Mouse (Mus musculus) intestine, embryonic 16.5 days (tissue): ENCODE results near the gene Brcc3. TPM values are rescaled to one million over a fixed set of nuclear protein-coding genes. Genes with fewer than 3 reads are reported as not detected.
A peak's percentile ranks its signal among the peaks of the same experiment; 100 is the strongest.

ENCODE experiments used
- ATAC-seq: fragments of 200-750 bp; cut with Nextera tagmentation; 2 replicates; pipeline ENCODE4 v1.8.0; 2017; ENCODE audit warnings: moderate TSS enrichment, moderate library complexity
- H3K27ac ChIP-seq: fragments of 300-500 bp; sonication (generic); 2 replicates; pipeline ENCODE4 v1.5.1; 2014; ENCODE audit warnings: mild to moderate bottlenecking, low read length
- H3K27me3 ChIP-seq: fragments of 300-500 bp; sonication (generic); replicated peaks from 2 replicates; pipeline ENCODE4 v1.6.1; 2014; ENCODE audit warnings: low read length, control low read depth, mixed read lengths; ENCODE audit not compliant: control insufficient read depth, insufficient read depth
- H3K36me3 ChIP-seq: fragments of 300-500 bp; sonication (generic); 2 replicates; pipeline ENCODE4 v1.6.1; 2014; ENCODE audit warnings: low read length, control low read depth; ENCODE audit not compliant: control insufficient read depth, insufficient read depth
- H3K4me1 ChIP-seq: fragments of 300-500 bp; sonication (generic); 2 replicates; pipeline ENCODE4 v1.6.1; 2014; ENCODE audit warnings: low read length, control low read depth, mixed read lengths; ENCODE audit not compliant: control insufficient read depth, insufficient read depth
- H3K4me2 ChIP-seq: fragments of 300-500 bp; sonication (generic); 2 replicates; pipeline ENCODE4 v1.6.1; 2014; ENCODE audit warnings: low read depth, low read length, control low read depth
- H3K4me3 ChIP-seq: fragments of 300-500 bp; sonication (generic); 2 replicates; pipeline ENCODE4 v1.5.1; 2014; ENCODE audit warnings: mild to moderate bottlenecking, low read length
- H3K9ac ChIP-seq: fragments of 300-500 bp; sonication (generic); 2 replicates; pipeline ENCODE4 v1.6.1; 2014; ENCODE audit warnings: low read depth, low read length
- H3K9me3 ChIP-seq: fragments of 300-500 bp; sonication (generic); 2 replicates; pipeline ENCODE4 v1.6.1; 2016; ENCODE audit warnings: low read length, control low read depth; ENCODE audit not compliant: control insufficient read depth
- WGBS: fragments of 180-500 bp; shearing (Covaris S2); extraction: QIAGEN DNeasy Blood & Tissue Kit; methylation state at CpG from one replicate; pipeline ENCODE4 v1.1.7; 2014; 5-methylcytosine and 5-hydroxymethylcytosine counted together
- polyA plus RNA-seq: library from polyadenylated mRNA; unstranded; fragments of >200 nt; fragmentation: Nextera tagmentation; extraction: Ambion mirVana; gene quantifications from 2 replicates; pipeline ENCODE4 v1.2.1, GENCODE M21; 2015

Brcc3 gene
- 59.5 and 64.8 TPM in 2 replicates for polyA plus RNA-seq

- peak; percentile 100 for ATAC-seq
- WGBS: 15% methylated on average over 52 of the region's 52 CpGs
- H3K4me1 ChIP-seq: no peaks in the 10 kb centered on the region
These were observed at the start of gene Brcc3, which contains the start of the genes Cmc4 and Mtcp1 for GRCm38 (mm10) chrX:75415936-75416785. TSS of gene Brcc3 (plus strand) at chrX:75416628. TSS of gene Cmc4 (minus strand) at chrX:75416584. TSS of gene Mtcp1 (minus strand) at chrX:75416588.

DNA sequence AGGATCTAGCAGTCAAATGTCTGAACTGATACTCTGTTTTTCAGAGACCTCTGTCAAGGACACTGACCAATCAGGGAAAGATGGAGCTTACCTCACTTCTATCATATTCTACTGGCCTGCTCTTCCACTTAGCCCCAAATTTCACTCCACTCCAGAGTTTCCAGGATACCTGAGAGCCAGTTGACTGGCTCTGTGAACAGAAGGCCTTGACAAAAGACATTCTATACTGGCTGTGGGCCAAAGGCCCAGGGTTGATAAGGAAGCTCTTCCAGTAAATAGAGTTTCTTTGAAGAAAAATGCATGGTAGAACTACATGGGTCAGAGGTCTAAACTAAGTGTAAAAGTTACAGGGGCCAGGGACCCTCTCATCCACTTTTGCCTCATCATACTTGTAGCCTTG lies 46.2 kb upstream of the Brcc3 start:
- no peaks in the 10 kb centered on the region for H3K36me3 ChIP-seq
- H3K9me3 ChIP-seq: no peaks in the 10 kb centered on the region
- H3K4me2 ChIP-seq: no peak overlapping the region
- H3K4me1 ChIP-seq: no peaks in the 10 kb centered on the region
- peak; percentile 42; the same call in 1 of the 2 replicates for ATAC-seq
- H3K27me3 ChIP-seq: no peaks in the 10 kb centered on the region
- H3K9ac ChIP-seq: no peak overlapping the region
- H3K27ac ChIP-seq: no peak overlapping the region
- H3K4me3 ChIP-seq: no peak overlapping the region

More at GRCm38 (mm10) chrX:75415936-75416785, at the start of gene Brcc3, which contains the start of the genes Cmc4 and Mtcp1:
- Histone ChIP-seq H3K27ac (peak within 1 kb of the TSS; percentile 87), H3K4me2 (peak within 1 kb of the TSS; percentile 47), H3K9me3 (no peaks in the 10 kb centered on the region), H3K27me3 (no peaks in the 10 kb centered on the region), H3K9ac (peak within 1 kb of the TSS; percentile 70), H3K4me3 (peak within 1 kb of the TSS; percentile 57), H3K36me3 (no peaks in the 10 kb centered on the region)

GRCm38 (mm10) chrX:75372666-75373425 lies 43.6 kb upstream of the Brcc3 start:
- no peaks in the 10 kb centered on the region for H3K9me3 ChIP-seq
- H3K27ac ChIP-seq: no peak overlapping the region; the same call in 1 of the 2 replicates
- H3K9ac ChIP-seq: no peak overlapping the region
- H3K4me3 ChIP-seq: no peak overlapping the region
- H3K27me3 ChIP-seq: no peaks in the 10 kb centered on the region
- 55% methylated on average over 2 of the region's 2 CpGs for WGBS
- no peak for ATAC-seq
- H3K4me1 ChIP-seq: no peaks in the 10 kb centered on the region
- no peaks in the 10 kb centered on the region for H3K36me3 ChIP-seq
- H3K4me2 ChIP-seq: no peak overlapping the region

GRCm38 (mm10) chrX:75376815-75377214 lies 39.6 kb upstream of the Brcc3 start:
- no peak for ATAC-seq
- Histone ChIP-seq H3K27ac (no peak overlapping the region), H3K4me3 (no peak overlapping the region), H3K36me3 (no peaks in the 10 kb centered on the region), H3K9ac (no peak overlapping the region), H3K9me3 (no peaks in the 10 kb centered on the region), H3K4me2 (no peak overlapping the region), H3K27me3 (no peaks in the 10 kb centered on the region), H3K4me1 (no peaks in the 10 kb centered on the region)

- Histone ChIP-seq H3K36me3 (no peaks in the 10 kb centered on the region), H3K27me3 (no peaks in the 10 kb centered on the region), H3K9ac (no peak overlapping the region), H3K4me1 (no peaks in the 10 kb centered on the region), H3K4me3 (no peak overlapping the region), H3K4me2 (no peak overlapping the region), H3K27ac (no peak overlapping the region), H3K9me3 (no peaks in the 10 kb centered on the region)
- 90% methylated on average over 1 of the region's 1 CpGs for WGBS
- ATAC-seq: no peak
These were observed 35.3 kb upstream of the Brcc3 start for GRCm38 (mm10) chrX:75381176-75381575.

DNA sequence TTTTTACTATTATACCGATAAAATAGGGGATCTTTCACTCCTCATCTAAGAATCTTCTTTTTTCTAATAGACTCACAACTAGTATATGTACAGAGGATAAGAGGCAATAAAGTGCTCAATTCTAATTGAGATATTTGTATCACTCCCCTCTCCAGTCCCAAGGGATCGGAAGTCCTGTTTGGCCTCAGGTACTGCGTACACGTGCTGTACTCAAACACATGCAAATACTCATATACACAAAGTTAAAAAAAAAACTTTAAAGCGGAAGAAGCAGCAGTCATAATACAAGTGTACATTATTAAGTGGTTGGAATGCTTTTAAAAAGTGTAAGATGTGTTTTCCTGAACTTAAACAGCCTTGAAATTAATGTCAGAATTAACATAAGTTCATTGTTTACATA lies 34.7 kb upstream of the Brcc3 start:
- no peaks in the 10 kb centered on the region for H3K27me3 ChIP-seq

DNA sequence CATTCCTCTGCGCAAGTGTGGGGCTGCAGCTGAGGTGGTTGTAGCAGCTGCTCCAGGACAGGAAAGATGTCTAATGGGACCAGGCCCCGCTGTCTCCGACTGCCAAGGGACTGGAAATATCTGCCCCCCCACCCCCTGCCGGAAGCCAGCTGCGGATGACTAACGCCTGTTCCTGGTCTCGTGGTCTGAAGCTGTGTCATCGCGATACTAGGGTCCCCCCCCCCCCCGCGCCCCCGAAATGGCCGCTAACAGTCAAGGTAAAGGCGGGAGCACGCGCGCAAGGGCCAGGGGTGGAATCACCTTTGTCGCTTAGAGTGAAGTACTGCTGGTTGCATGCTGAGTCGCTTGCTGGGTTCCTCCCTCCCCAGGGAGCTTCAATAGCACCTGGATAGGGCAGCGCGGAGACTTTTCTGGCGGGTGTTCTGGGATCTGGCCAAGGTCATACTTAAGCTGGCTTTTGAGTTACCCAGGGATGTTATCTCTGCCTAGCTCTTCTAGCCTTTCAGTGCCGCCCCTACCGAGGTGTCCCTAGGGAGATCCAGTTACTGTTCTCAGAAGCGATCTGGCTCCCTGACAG lies 34.1 kb upstream of the Brcc3 start, which contains the start of the genes Fundc2 and F8:
TSS of gene Fundc2 (plus strand) at position 205 of the 577 bp plus-strand sequence.
TSS of gene F8 (minus strand) at position 421 of the 577 bp plus-strand sequence.
- Histone ChIP-seq H3K27ac (peak within 1 kb of the TSS; percentile 79), H3K27me3 (no peaks in the 10 kb centered on the region), H3K4me2 (peak within 1 kb of the TSS; percentile 43), H3K9me3 (no peaks in the 10 kb centered on the region), H3K4me1 (no peaks in the 10 kb centered on the region), H3K4me3 (peak within 1 kb of the TSS; percentile 55), H3K36me3 (no peaks in the 10 kb centered on the region), H3K9ac (peak within 1 kb of the TSS; percentile 73)
- WGBS: 6% methylated on average over 22 of the region's 25 CpGs
- peak; percentile 97 for ATAC-seq

More for the DNA sequence above, 34.7 kb upstream of the Brcc3 start:
- Histone ChIP-seq H3K27ac (no peak overlapping the region), H3K9ac (peak overlapping the region; percentile 73; the same call in 1 of the 2 replicates), H3K4me3 (peak overlapping the region; percentile 55), H3K36me3 (no peaks in the 10 kb centered on the region), H3K4me2 (peak overlapping the region; percentile 43), H3K4me1 (no peaks in the 10 kb centered on the region), H3K9me3 (no peaks in the 10 kb centered on the region)
- 67% methylated on average over 5 of the region's 5 CpGs for WGBS
- 0 out of 2 replicates have a peak, but pooled peaks have one; percentile 43 for ATAC-seq

- Histone ChIP-seq H3K9ac (no peak overlapping the region), H3K36me3 (no peaks in the 10 kb centered on the region), H3K9me3 (no peaks in the 10 kb centered on the region), H3K27me3 (no peaks in the 10 kb centered on the region), H3K4me2 (no peak overlapping the region), H3K27ac (no peak overlapping the region), H3K4me3 (no peak overlapping the region), H3K4me1 (no peaks in the 10 kb centered on the region)
- no peak for ATAC-seq
- 81% methylated on average over 1 of the region's 1 CpGs for WGBS
These were observed 17.0 kb upstream of the Brcc3 start for GRCm38 (mm10) chrX:75399471-75399870.

- H3K27ac ChIP-seq: no peak overlapping the region
- H3K4me3 ChIP-seq: no peak overlapping the region
- no peaks in the 10 kb centered on the region for H3K27me3 ChIP-seq
- no peaks in the 10 kb centered on the region for H3K9me3 ChIP-seq
- WGBS: 63% methylated on average over 2 of the region's 2 CpGs
- H3K9ac ChIP-seq: no peak overlapping the region
- no peak overlapping the region for H3K4me2 ChIP-seq
- no peaks in the 10 kb centered on the region for H3K4me1 ChIP-seq
- H3K36me3 ChIP-seq: no peaks in the 10 kb centered on the region
- no peak for ATAC-seq
These were observed 13.8 kb upstream of the Brcc3 start for GRCm38 (mm10) chrX:75402668-75403067.
